Comparison of ENCODE assay signal across 8 mouse cellular contexts in genomic region chr1:168382823-168383157, GRCm38 (mm10). TPM values are rescaled to one million over a fixed set of nuclear protein-coding genes. Genes with fewer than 3 reads are reported as not detected.
DNase-seq lines count a peak whose midpoint lies in the region; ATAC-seq and TF ChIP-seq lines count a peak whose summit lies in the region.

No protein-coding gene starts in this region.

- no peak overlapping the region for H3ac ChIP-seq in myocyte (ENCODE audit: control insufficient read depth, insufficient read length)

- intact Hi-C loops in left cerebral cortex, adult 2 months (cut with DNase I): loop anchor here (2.0 kb wide), 1 partner anchor 42 kb away; no protein-coding TSS in a partner anchor
- intact Hi-C loops in left cerebral cortex, postnatal 36 days (cut with DNase I): loop anchor here (5.0 kb wide), 1 partner anchor 45 kb away; no protein-coding TSS in a partner anchor

- H3K4me3 ChIP-seq in left cerebral cortex, adult 2 months: no peak overlapping the region
- H3K4me3 ChIP-seq in heart, embryonic 16.5 days (ENCODE audit: low read length): no peak overlapping the region
- no peak overlapping the region for H3K4me3 ChIP-seq in myocyte

- no peak for DNase-seq in left cerebral cortex, adult 2 months (ENCODE audit: extremely low spot score in 1 of 2, low spot score in 2 of 2)
- no peak for DNase-seq in left cerebral cortex, postnatal 36 days (ENCODE audit: low spot score in 2 of 2)
- DNase-seq in embryo, embryonic 9.5 days (ENCODE audit: extremely low spot score): peak; percentile 78
- DNase-seq in urinary bladder, postnatal 25 days (ENCODE audit: low spot score): no peak
- DNase-seq in spleen, postnatal 10 days (ENCODE audit: low spot score in 2 of 2): no peak
- no peak for DNase-seq in ovary, postnatal 10 days (ENCODE audit: low spot score)

- H3K9me3 ChIP-seq in heart, embryonic 16.5 days (replicated peaks; ENCODE audit: control insufficient read depth, low read length): no peaks in the 10 kb centered on the region

- H3K9ac ChIP-seq in heart, embryonic 16.5 days (ENCODE audit: low read length): peak overlapping the region; percentile 66

- 7% methylated on average over 4 of the region's 4 CpGs for WGBS in heart, embryonic 16.5 days

- no peak for TF ChIP-seq POLR2A in myocyte (IDR thresholded peaks at IDR 0.05; ENCODE audit: insufficient read length, low read depth)

- H3K27me3 ChIP-seq in heart, embryonic 16.5 days (ENCODE audit: control insufficient read depth, insufficient read depth, low read length): no peaks in the 10 kb centered on the region
- no peaks in the 10 kb centered on the region for H3K27me3 ChIP-seq in myocyte (ENCODE audit: control insufficient read depth, insufficient read depth, insufficient read length)

- peak overlapping the region; percentile 19; the same call in 1 of the 2 replicates for H3K4me2 ChIP-seq in heart, embryonic 16.5 days (ENCODE audit: low read depth, low read length)
- H3K4me2 ChIP-seq in myocyte (ENCODE audit: low read depth): peak overlapping the region; percentile 49

- H3K79me2 ChIP-seq in myocyte (ENCODE audit: control insufficient read depth, insufficient read depth): peaks cover 9% of the 10 kb centered on the region

- no peak for TF ChIP-seq CTCF in left cerebral cortex, adult 2 months (IDR thresholded peaks at IDR 0.05)

- no peaks in the 10 kb centered on the region for H3K36me3 ChIP-seq in heart, embryonic 16.5 days (ENCODE audit: control insufficient read depth, insufficient read depth)
- H3K36me3 ChIP-seq in myocyte (ENCODE audit: control insufficient read depth, insufficient read depth): no peaks in the 10 kb centered on the region

- H3K4me1 ChIP-seq in heart, embryonic 16.5 days (ENCODE audit: control insufficient read depth, insufficient read depth, low read length): peaks cover 67% of the 10 kb centered on the region

- peak; percentile 85 for ATAC-seq in heart, embryonic 16.5 days (replicated peaks; ENCODE audit: extremely low read depth, insufficient read depth, low FRiP score)

- H3K27ac ChIP-seq in left cerebral cortex, adult 2 months: peak overlapping the region; percentile 78; the same call in 1 of the 2 replicates
- H3K27ac ChIP-seq in heart, embryonic 16.5 days (ENCODE audit: low read length): peak overlapping the region; percentile 79

TF ChIP-seq in myocyte, 11 proteins besides CTCF, POLR2A, EP300 and RAD21:
- TF ChIP-seq MYOG (IDR thresholded peaks at IDR 0.05; ENCODE audit: control insufficient read depth in 1 of 3, insufficient read depth in 1 of 3, insufficient read length in 2 of 3, low read depth in 2 of 3) (no peak), MYOD1 (IDR thresholded peaks at IDR 0.05; ENCODE audit: control insufficient read depth in 1 of 3, insufficient read length in 2 of 3, low read depth in 2 of 3) (peak in 1 of 3 experiments; percentile 6), POLR2AphosphoS2 (IDR thresholded peaks at IDR 0.05; ENCODE audit: insufficient read length, low read depth) (no peak), SRF (IDR thresholded peaks at IDR 0.05; ENCODE audit: control insufficient read depth, insufficient read length, low read depth) (no peak), TCF12 (IDR thresholded peaks at IDR 0.05; ENCODE audit: insufficient read depth, poor library complexity, severe bottlenecking) (no peak)

RNA-seq across cellular contexts. Expression of gene Pbx1, which starts 49.3 kb away (rescaled TPM):
- 100 to 1,000 TPM; 140 to 143 TPM for total RNA-seq in left cerebral cortex, adult 2 months (2021)
- total RNA-seq in left cerebral cortex, postnatal 36 days (2021): 100 to 1,000 TPM; 137 to 149 TPM
- 18.0 and 20.7 TPM in 2 replicates for polyA plus RNA-seq in heart, embryonic 16.5 days (2015; fragmentation: Nextera tagmentation; extraction: Ambion mirVana)
- polyA plus RNA-seq in myocyte (2012; fragmentation: generic; extraction: Trizol): 11.4 TPM
